Mouse (Mus musculus) bone marrow macrophage, adult 2 months (primary cell): ENCODE results near the gene Bhlhe23. TPM values are rescaled to one million over a fixed set of nuclear protein-coding genes. Genes with fewer than 3 reads are reported as not detected.

Experiments used
- H3K27ac ChIP-seq: 2 replicates; pipeline ENCODE4 v1.5.1; 2012; ENCODE audit warnings: low read depth, low read length; ENCODE audit not compliant: insufficient read depth
- H3K4me1 ChIP-seq: 2 replicates; pipeline ENCODE4 v1.6.1; 2012; ENCODE audit warnings: low read length; ENCODE audit not compliant: control insufficient read depth, insufficient read depth
- H3K4me3 ChIP-seq: 2 replicates; pipeline ENCODE4 v1.5.1; 2012; ENCODE audit warnings: mild to moderate bottlenecking, low read length, moderate library complexity; ENCODE audit not compliant: insufficient read depth
- CTCF ChIP-seq: IDR thresholded peaks from 2 replicates; pipeline ENCODE4 v1.5.1; 2012; ENCODE audit warnings: low read depth, mild to moderate bottlenecking, low read length, moderate library complexity
- POLR2A ChIP-seq: IDR thresholded peaks from 2 replicates; pipeline ENCODE4 v1.6.1; 2012; ENCODE audit warnings: mild to moderate bottlenecking, low read depth, low read length, borderline replicate concordance
- polyA plus RNA-seq: library from polyadenylated mRNA; stranded (reverse); fragments of >200 nt; gene quantifications from 2 replicates; pipeline ENCODE4 v1.2.4, GENCODE M21; 2012; ENCODE audit not compliant: missing spikeins, insufficient read depth, insufficient read length

Bhlhe23 gene
- polyA plus RNA-seq, 1 experiment, result not detected

DNA sequence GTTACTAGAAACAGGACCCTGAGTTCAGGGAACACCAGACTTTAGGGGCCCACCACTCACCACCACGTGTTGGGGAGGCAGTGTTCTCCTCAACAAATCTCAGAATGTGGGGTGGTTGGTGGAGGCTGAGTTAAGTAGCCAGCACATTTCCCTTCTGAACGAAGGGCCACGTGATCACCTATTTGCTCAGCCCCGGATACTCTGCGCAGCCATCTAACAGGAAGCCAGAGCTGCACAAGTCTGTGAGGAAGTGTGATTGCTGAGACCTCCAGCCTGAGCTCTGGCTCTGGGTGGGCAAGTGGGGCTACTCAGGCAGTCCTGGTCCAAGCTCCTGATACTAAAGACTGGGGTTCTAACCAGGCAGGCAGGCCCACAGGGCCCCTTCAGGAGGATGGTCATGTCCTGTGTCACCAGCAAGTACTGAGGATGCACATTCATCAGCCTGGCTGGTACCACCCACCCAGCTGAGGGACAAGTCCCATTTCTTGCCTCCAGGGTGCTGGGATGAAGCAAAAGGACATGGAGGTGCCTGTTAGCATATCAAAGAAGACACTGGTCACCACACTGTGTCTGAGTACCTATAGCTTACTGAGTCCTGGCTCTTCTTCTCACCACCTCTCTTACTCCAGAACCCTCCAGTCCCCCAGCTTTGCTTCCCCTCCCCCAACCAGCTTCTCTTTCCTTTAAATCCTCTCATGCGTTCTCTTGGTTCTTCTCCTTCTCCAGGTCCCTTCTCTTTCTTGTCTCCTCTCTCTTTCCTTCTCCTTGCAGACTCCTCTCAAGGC lies 49.9 kb downstream of the Bhlhe23 start:
- Histone ChIP-seq H3K4me1 (peaks cover 35% of the 10 kb centered on the region), H3K27ac (peak overlapping the region; percentile 72), H3K4me3 (peak overlapping the region; percentile 68)

GRCm38 (mm10) chr2:180725856-180726629 lies 50.7 kb downstream of the Bhlhe23 start:
- Histone ChIP-seq H3K4me1 (peaks cover 32% of the 10 kb centered on the region), H3K4me3 (peak overlapping the region; percentile 68), H3K27ac (peak overlapping the region; percentile 72)
- TF ChIP-seq CTCF, result no peak
- no peak for TF ChIP-seq POLR2A

More for the DNA sequence above, 49.9 kb downstream of the Bhlhe23 start:
- TF ChIP-seq CTCF (no peak), POLR2A (no peak)

DNA sequence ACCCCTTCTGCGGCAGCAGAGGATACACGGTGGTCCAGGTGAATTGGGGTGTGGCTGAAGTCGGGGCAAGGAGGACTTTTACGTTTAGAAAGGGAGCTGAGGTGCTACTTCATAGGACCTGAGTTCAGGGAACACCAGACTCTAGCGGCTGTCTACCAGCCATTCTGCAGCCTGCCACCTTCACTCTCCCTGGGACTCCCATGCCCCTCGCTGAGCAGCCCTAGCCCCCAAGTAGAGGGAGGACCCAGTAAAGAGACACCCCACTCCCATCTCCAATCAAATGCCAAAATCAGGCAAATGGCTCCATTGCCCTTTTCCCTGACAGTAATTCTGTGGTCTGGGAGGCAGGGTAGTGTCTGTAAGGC lies 51.3 kb downstream of the Bhlhe23 start:
- H3K4me1 ChIP-seq, result peaks cover 27% of the 10 kb centered on the region
- TF ChIP-seq POLR2A (no peak), CTCF (no peak)
- H3K27ac ChIP-seq, result peak overlapping the region; percentile 28
- peak overlapping the region; percentile 68 for H3K4me3 ChIP-seq

DNA sequence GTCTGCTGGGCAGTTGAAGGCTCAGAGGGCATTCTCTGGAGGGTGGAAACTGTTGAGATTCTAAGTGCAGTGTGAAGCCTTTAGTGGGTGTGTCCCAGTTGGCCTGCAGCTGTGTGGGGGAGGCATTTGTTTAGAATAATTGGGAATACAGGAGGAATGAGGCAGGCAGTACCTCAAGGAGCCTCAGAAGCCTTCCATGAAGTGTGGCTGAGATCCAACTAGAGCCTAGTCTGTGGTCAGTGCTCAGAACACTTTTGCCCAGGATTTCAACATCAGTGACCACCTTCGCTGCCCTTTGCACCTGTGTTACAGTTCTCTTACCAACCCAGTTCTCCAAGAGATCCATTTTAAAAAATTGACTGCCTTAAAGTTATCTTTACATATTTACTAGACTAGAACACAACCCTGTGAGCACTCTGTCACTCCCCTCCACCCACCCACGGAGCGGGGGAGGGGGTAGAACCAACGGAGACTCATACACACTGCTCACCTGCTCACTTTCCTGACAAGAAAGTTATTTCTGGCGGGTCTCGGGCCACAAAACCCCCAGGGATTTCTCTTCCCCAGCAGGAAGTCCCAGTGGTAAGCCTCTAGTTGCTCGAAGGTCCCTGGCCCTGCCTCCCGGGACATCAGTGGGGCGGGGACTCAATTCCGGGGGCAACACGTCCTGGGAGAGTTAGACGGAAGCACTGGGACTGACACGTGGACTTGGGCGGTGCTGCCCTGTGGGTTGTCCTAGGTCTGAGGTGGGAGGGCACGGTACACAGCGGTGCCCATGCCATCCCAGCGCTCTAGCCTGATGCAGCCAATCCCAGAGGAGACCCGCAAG lies 51.9 kb downstream of the Bhlhe23 start, which contains the start of gene Slc17a9:
Gene Slc17a9 (plus strand): TSS at position 679 of the 829 bp plus-strand sequence.
- H3K4me3 ChIP-seq, result peak within 1 kb of the TSS; percentile 68
- H3K27ac ChIP-seq, result peak within 1 kb of the TSS; percentile 57
- peaks cover 27% of the 10 kb centered on the region for H3K4me1 ChIP-seq
- TF ChIP-seq CTCF, result no peak
- no peak for TF ChIP-seq POLR2A

Other genes starting within 250 kb of the Bhlhe23 start
- gene Mrgbp, start 195.6 kb downstream of the Bhlhe23 start, polyA plus RNA-seq, result 13.8 and 15.0 TPM in 2 replicates
- 75.4 and 76.8 TPM in 2 replicates for gene Ogfr, start 187.7 kb downstream of the Bhlhe23 start, polyA plus RNA-seq
- 0.28 and 1.8 TPM in 2 replicates for gene Col9a3, start 179.1 kb downstream of the Bhlhe23 start, polyA plus RNA-seq
- not detected in 2 replicates for gene Tcfl5, start 134.2 kb downstream of the Bhlhe23 start, polyA plus RNA-seq
- 30.2 and 32.9 TPM in 2 replicates for gene Dido1, start 66.9 kb downstream of the Bhlhe23 start, polyA plus RNA-seq
- gene Gid8, start 66.8 kb downstream of the Bhlhe23 start, polyA plus RNA-seq, result 52.9 and 53.5 TPM in 2 replicates
- gene Slc17a9, start 51.6 kb downstream of the Bhlhe23 start, polyA plus RNA-seq, result 6.4 and 6.7 TPM in 2 replicates
- gene Ythdf1, start 144.0 kb upstream of the Bhlhe23 start, polyA plus RNA-seq, result 32.4 and 34.0 TPM in 2 replicates
- not detected in 2 replicates for gene Birc7, start 152.1 kb upstream of the Bhlhe23 start, polyA plus RNA-seq
- not detected in 2 replicates for gene Nkain4, start 177.8 kb upstream of the Bhlhe23 start, polyA plus RNA-seq
- 30.5 and 35.3 TPM in 2 replicates for gene Arfgap1, start 190.3 kb upstream of the Bhlhe23 start, polyA plus RNA-seq
- 1.5 and 1.9 TPM in 2 replicates for gene Col20a1, start 209.6 kb upstream of the Bhlhe23 start, polyA plus RNA-seq